Mouse (Mus musculus) forebrain, embryonic 14.5 days (tissue): Measurements from ENCODE around the gene Ext2. TPM values are rescaled to one million over a fixed set of nuclear protein-coding genes. Genes with fewer than 3 reads are reported as not detected.
A peak's percentile ranks its signal among the peaks of the same experiment; 100 is the strongest.

ENCODE experiments used
- ATAC-seq: fragments of 200-750 bp; cut with Nextera tagmentation; 2 replicates; pipeline ENCODE4 v1.8.0; 2017; ENCODE audit warnings: mild to moderate bottlenecking, moderate library complexity
- DNase-seq: peaks from one replicate; pipeline ENCODE4 v3.0.0-alpha.2; 2015; ENCODE audit warnings: low spot score
- H3K27ac ChIP-seq: fragments of 300-500 bp; sonication (generic); 2 replicates; pipeline ENCODE4 v1.5.1; 2014; ENCODE audit warnings: low read depth, mild to moderate bottlenecking, control low read depth, low read length, moderate library complexity
- H3K27me3 ChIP-seq: fragments of 300-500 bp; sonication (generic); replicated peaks from 2 replicates; pipeline ENCODE4 v1.6.1; 2014; ENCODE audit warnings: low read length, control low read depth, mixed read lengths; ENCODE audit not compliant: control insufficient read depth, insufficient read depth
- H3K36me3 ChIP-seq: fragments of 300-500 bp; sonication (generic); 2 replicates; pipeline ENCODE4 v1.6.1; 2014; ENCODE audit warnings: low read length, control low read depth; ENCODE audit not compliant: control insufficient read depth, insufficient read depth
- H3K4me1 ChIP-seq: fragments of 300-500 bp; sonication (generic); 2 replicates; pipeline ENCODE4 v1.6.1; 2014; ENCODE audit warnings: antibody characterized with exemption, low read length, control low read depth; ENCODE audit not compliant: control insufficient read depth, insufficient read depth
- H3K4me2 ChIP-seq: fragments of 300-500 bp; sonication (generic); 2 replicates; pipeline ENCODE4 v1.6.1; 2014; ENCODE audit warnings: mild to moderate bottlenecking, control low read depth, low read length
- H3K4me3 ChIP-seq: fragments of 300-500 bp; sonication (generic); 2 replicates; pipeline ENCODE4 v1.5.1; 2014; ENCODE audit warnings: low read depth, low read length, control low read depth
- H3K9ac ChIP-seq: fragments of 300-500 bp; sonication (generic); 2 replicates; pipeline ENCODE4 v1.6.1; 2014; ENCODE audit warnings: mild to moderate bottlenecking, low read length, control low read depth, moderate library complexity
- H3K9me3 ChIP-seq: fragments of 300-500 bp; sonication (generic); replicated peaks from 2 replicates; pipeline ENCODE4 v1.6.1; 2016; ENCODE audit warnings: low read length, control low read depth, mixed read lengths; ENCODE audit not compliant: control insufficient read depth
- WGBS: fragments of 180-500 bp; shearing (Covaris S2); extraction: QIAGEN DNeasy Blood & Tissue Kit; methylation state at CpG from one replicate; pipeline ENCODE4 v1.1.7; 2014; 5-methylcytosine and 5-hydroxymethylcytosine counted together
- polyA plus RNA-seq: library from polyadenylated mRNA; unstranded; fragments of >200 nt; fragmentation: Nextera tagmentation; extraction: Ambion mirVana; gene quantifications from 2 replicates; pipeline ENCODE4 v1.2.1, GENCODE M21; 2014

The Ext2 gene
- polyA plus RNA-seq, 1 experiment from 2014 or later = 53.1 TPM

DNA sequence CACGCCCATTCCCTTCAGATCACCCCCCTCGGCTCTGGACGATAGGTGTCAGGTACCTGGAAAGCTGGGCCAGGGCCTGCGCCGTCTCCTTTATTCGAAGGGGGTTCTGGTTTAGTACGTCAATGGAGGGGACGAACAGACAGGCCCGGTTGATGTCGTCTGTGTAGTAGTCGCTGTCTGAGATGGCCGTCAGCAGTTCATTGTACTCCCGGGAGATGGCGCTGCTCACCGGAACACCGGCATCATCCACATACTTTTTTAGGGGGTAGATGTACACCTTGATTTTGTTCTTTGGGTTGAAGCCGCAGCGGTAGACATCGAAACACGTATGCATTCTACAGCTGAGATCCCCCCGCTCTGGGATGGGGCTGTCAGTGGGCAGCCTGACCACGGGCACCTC is 9.0 kb downstream of the Ext2 start:
- 94% methylated on average over 22 of the region's 22 CpGs for WGBS
- no peak overlapping the region for H3K27ac ChIP-seq
- ATAC-seq (no peak), DNase-seq (no peak)
- peaks cover 37% of the 10 kb centered on the region for H3K36me3 ChIP-seq
- no peak overlapping the region for H3K4me3 ChIP-seq
- H3K9me3 ChIP-seq = no peaks in the 10 kb centered on the region
- no peaks in the 10 kb centered on the region for H3K27me3 ChIP-seq
- no peak overlapping the region for H3K4me2 ChIP-seq
- H3K9ac ChIP-seq = no peak overlapping the region
- no peaks in the 10 kb centered on the region for H3K4me1 ChIP-seq

DNA sequence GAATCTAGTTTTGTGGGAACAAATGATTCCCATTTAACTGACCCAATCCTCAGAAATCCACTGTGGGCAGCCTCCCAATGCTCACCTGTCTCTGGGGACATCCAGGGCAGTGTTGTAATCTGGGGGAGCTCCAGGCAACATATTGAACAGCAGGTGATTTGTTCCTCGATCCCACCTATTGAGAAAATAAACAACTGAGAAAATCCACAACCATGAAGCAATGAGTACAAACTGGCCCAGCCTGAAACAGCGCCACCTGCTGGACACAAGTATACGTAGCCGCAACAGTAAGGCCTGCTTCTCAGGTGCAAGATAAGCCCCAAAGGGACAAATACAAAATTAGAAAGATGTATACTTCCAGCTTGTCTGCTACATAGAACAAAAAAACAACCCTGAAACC is 10.6 kb downstream of the Ext2 start:
- H3K4me2 ChIP-seq = no peak overlapping the region
- WGBS = 37% methylated on average over 4 of the region's 4 CpGs
- peaks cover 49% of the 10 kb centered on the region for H3K36me3 ChIP-seq
- no peak overlapping the region for H3K4me3 ChIP-seq
- no peaks in the 10 kb centered on the region for H3K9me3 ChIP-seq
- no peak overlapping the region for H3K27ac ChIP-seq
- peak; percentile 68 for DNase-seq
- H3K4me1 ChIP-seq = no peaks in the 10 kb centered on the region
- no peak overlapping the region for H3K9ac ChIP-seq
- no peaks in the 10 kb centered on the region for H3K27me3 ChIP-seq
- no peak for ATAC-seq

DNA sequence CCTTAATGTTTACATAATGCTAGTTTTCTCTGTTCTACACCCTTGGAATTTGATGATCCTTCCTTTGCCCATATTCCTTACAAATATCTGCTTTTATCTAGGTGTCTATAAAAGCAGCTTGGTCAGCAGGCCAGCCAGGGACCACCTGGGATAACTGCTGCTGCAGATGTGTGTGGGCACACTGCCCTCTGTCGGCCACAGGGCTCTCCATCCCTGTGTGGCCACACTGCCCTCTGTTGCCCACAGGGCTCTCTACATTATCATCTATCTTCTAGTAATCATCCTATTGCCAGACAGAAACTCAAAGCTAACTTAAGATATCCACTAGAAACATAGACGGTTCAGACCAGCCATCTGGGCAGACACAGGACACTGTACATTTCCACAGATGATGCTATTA is 12.4 kb downstream of the Ext2 start:
- Histone ChIP-seq H3K9me3 (no peaks in the 10 kb centered on the region), H3K36me3 (peaks cover 68% of the 10 kb centered on the region), H3K27ac (no peak overlapping the region), H3K27me3 (no peaks in the 10 kb centered on the region), H3K4me2 (no peak overlapping the region), H3K4me3 (no peak overlapping the region), H3K4me1 (no peaks in the 10 kb centered on the region), H3K9ac (no peak overlapping the region)
- DNase-seq = no peak
- ATAC-seq = no peak
- WGBS = 10% methylated on average over 2 of the region's 2 CpGs

DNA sequence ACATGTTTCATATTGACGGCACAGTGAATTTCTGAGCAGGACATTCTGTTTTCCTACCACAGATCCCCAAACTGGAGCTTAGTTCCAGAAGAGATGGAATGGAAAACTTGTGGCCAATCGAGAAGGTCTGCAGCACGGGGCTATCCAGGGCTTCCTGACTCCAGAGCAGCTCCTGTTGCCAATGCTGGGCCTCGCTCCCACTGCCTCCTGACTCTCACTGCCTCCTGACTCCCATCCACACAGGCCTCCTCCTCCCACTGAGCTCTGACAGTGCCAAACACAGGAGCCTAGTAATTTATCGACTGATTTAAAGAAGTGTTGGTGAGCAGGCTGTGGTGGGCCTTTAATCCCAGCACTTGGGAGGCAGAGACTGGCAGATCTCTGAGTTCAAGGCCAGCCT is 14.3 kb downstream of the Ext2 start:
- H3K4me1 ChIP-seq = no peaks in the 10 kb centered on the region
- H3K9me3 ChIP-seq = no peaks in the 10 kb centered on the region
- DNase-seq (no peak), ATAC-seq (no peak)
- no peaks in the 10 kb centered on the region for H3K27me3 ChIP-seq
- no peak overlapping the region for H3K27ac ChIP-seq
- no peak overlapping the region for H3K9ac ChIP-seq
- no peak overlapping the region for H3K4me2 ChIP-seq
- peaks cover 78% of the 10 kb centered on the region for H3K36me3 ChIP-seq
- H3K4me3 ChIP-seq = no peak overlapping the region
- WGBS = 95% methylated on average over 5 of the region's 5 CpGs

DNA sequence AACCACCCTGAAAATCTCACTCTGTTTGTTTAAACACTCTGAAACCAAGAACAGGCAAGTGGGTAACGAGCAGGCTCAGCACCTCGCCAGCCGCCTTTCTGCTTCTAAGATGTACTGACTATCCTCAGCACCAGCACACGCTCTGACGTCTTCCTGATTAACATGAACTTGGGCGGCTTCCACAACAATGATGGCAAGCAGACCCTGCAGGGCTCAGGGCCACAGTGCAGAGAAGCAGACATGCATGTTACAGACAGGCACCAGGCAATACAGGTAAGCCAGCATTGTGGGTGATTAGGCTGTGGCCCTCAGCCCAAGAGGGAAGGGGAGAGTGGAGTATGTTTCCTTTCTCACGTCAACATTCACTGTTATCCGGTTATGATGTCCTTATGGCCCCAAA is 14.9 kb downstream of the Ext2 start:
- WGBS = 73% methylated on average over 8 of the region's 8 CpGs
- H3K9ac ChIP-seq = no peak overlapping the region
- ATAC-seq = no peak

DNA sequence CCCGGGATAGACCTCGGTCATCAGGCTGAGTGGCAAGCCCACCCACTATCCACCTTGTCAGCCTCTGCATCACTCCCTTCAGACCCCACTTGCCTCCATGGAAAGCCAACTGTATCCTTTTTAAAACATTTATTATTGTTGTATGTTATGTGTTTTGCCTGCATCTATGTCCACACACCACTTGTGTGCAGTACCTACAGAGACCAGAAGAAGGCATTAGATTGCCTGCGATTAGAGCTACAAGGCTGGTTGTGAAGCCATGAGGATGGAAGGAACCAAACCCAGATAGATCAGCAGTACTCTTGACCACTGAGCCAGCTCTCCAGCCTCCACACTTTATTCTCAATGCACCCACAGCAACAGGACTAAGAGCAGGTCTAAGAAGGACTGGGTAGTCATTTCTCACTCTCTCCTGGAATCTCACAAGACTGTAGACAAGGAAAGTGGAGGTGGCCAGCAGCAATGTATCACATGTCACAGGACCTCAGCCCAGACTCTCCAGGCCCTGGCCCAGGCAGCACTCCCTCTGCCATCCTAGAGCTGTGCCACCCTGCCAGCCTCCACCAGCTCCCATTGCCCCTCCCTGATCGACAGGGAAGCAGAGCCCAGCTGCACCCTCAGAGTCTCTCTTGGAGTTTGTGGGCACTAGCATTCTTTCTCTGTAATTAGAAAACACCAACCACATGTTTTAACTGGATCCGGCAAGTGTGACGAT is 15.7 kb downstream of the Ext2 start:
- Histone ChIP-seq H3K9ac (no peak overlapping the region), H3K4me1 (no peaks in the 10 kb centered on the region), H3K4me3 (no peak overlapping the region), H3K36me3 (peaks cover 80% of the 10 kb centered on the region), H3K27me3 (no peaks in the 10 kb centered on the region), H3K27ac (no peak overlapping the region), H3K9me3 (no peaks in the 10 kb centered on the region), H3K4me2 (no peak overlapping the region)
- 91% methylated on average over 6 of the region's 6 CpGs for WGBS
- DNase-seq (no peak), ATAC-seq (no peak)

More for the DNA sequence above, 14.9 kb downstream of the Ext2 start:
- Histone ChIP-seq H3K27me3 (no peaks in the 10 kb centered on the region), H3K4me2 (no peak overlapping the region), H3K9me3 (no peaks in the 10 kb centered on the region), H3K36me3 (peaks cover 74% of the 10 kb centered on the region), H3K4me1 (no peaks in the 10 kb centered on the region), H3K4me3 (no peak overlapping the region), H3K27ac (no peak overlapping the region)
- DNase-seq = no peak

DNA sequence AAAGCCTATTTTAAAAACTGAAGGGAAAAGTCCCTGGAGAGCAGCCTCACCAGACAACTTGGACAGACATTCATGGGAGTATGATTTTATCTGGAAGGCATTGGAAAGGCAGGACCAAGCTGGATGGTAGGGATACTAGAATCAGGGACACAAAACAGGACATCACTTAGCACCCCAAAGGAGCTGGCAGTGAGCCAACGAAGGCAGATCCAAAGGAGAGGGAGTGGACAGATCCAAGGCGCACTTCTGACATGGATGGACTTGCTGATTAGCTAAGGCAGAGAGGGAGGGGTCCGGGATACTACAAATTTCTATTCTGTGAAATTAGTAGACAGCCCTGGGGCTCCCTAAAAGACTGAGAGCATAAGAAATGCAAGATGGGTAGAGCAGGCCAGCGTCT is 16.8 kb downstream of the Ext2 start:
- DNase-seq = no peak
- no peak overlapping the region for H3K4me3 ChIP-seq
- no peak overlapping the region for H3K4me2 ChIP-seq
- WGBS = 90% methylated on average over 4 of the region's 4 CpGs
- ATAC-seq = no peak
- H3K36me3 ChIP-seq = peaks cover 72% of the 10 kb centered on the region
- H3K27ac ChIP-seq = no peak overlapping the region
- H3K4me1 ChIP-seq = no peaks in the 10 kb centered on the region
- H3K27me3 ChIP-seq = no peaks in the 10 kb centered on the region
- no peak overlapping the region for H3K9ac ChIP-seq
- no peaks in the 10 kb centered on the region for H3K9me3 ChIP-seq

DNA sequence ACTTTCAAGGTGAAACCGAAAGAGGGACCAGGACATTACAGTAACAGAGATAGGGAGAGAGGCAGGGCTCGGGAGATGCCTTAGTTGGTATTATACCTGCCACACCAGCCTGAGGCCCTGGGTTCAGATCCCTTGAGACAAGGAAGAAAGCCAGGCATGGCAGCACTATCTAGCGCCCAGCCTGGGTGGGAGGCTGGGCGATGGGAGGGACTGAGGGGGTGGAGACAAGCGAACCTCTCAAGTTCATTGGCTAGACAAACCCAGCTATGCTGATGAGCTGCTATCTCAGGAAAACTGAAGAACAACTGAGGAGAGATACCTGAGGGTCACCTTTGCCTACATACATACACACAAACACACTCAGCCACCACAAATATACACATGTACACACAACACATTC is 17.3 kb downstream of the Ext2 start:
- H3K9me3 ChIP-seq = no peaks in the 10 kb centered on the region
- no peaks in the 10 kb centered on the region for H3K4me1 ChIP-seq
- DNase-seq (no peak), ATAC-seq (no peak)
- H3K27me3 ChIP-seq = no peaks in the 10 kb centered on the region
- peaks cover 70% of the 10 kb centered on the region for H3K36me3 ChIP-seq
- 76% methylated on average over 5 of the region's 5 CpGs for WGBS
- H3K9ac ChIP-seq = no peak overlapping the region
- H3K4me3 ChIP-seq = no peak overlapping the region
- H3K27ac ChIP-seq = no peak overlapping the region
- no peak overlapping the region for H3K4me2 ChIP-seq

DNA sequence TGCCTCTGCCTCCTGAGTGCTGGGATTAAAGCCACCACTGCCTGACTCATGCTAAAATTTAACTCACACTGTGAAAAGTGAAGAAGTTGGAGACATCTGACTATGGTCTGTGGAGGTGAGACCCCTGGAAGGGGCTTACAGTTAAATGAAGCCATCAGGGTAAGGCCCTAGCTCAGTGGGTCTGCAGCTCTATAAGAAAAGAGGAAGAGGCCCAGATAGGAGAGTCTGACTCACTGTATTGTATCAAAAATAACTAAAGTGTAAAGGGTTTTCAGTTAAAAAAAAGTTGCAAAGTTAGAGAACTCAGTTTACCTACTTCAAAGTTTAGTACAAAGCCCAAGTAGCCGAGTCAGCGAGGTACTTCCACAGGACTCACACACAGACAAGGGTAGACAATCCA is 19.4 kb downstream of the Ext2 start:
- Histone ChIP-seq H3K4me2 (no peak overlapping the region), H3K36me3 (peaks cover 63% of the 10 kb centered on the region), H3K4me1 (no peaks in the 10 kb centered on the region), H3K9ac (no peak overlapping the region), H3K27me3 (no peaks in the 10 kb centered on the region), H3K9me3 (no peaks in the 10 kb centered on the region), H3K27ac (no peak overlapping the region), H3K4me3 (no peak overlapping the region)
- no peak for DNase-seq
- ATAC-seq = no peak
- 99% methylated on average over 2 of the region's 2 CpGs for WGBS
